Mouse (Mus musculus) layer of hippocampus, postnatal 10 days (tissue): ENCODE measurements around the gene Zfp148. TPM values are rescaled to one million over a fixed set of nuclear protein-coding genes. Genes with fewer than 3 reads are reported as not detected.
"Not testable (repeated sequence)": the region's sequence is repeated elsewhere in the genome, so short reads cannot be mapped to it uniquely, and the experiment has no call there.

Experiments
- DNase-seq, 2 experiments: peaks; one replicate each; pipeline ENCODE4 v3.0.0; 2021; ENCODE audit warnings: low spot score in 2 of 2
- total RNA-seq, 2 experiments: library from RNA; stranded (reverse); gene quantifications; 2 replicates each; pipeline ENCODE4 v1.2.3; 2021

Gene Zfp148
- total RNA-seq, 2 experiments from 2014 or later, result 87.4 to 92.3 TPM

DNA sequence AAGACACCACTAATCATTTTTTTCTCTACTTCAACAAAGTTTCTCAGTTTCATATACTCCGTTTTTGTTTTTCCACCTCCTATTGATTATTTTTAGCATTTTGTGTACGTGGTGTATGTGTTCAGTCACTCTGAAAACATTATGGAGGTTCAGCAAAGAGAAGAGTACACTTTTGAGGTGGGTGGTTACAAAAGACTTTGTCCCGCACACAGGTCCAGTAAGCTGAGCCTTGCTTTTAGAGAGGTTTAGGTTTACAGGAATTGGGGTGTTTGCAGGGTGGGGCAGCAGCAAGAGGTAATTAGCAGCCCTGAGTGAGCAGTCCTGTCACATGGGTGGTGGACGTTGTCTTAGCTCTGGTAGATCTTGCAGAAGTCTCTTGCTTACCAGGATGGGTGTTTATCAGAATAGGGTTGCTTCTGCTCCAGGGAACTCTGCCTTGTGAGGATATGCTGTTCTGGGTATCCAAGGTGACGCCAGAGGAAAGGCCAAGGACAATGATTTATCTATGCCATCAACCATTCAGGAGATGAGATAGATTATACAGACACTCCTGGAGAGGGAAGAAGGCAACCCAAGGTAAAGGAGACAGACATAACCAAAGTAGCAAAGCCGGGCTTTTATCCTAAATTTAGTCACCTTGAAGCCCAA lies 74.8 kb downstream of the Zfp148 start:
- no peak for DNase-seq

DNA sequence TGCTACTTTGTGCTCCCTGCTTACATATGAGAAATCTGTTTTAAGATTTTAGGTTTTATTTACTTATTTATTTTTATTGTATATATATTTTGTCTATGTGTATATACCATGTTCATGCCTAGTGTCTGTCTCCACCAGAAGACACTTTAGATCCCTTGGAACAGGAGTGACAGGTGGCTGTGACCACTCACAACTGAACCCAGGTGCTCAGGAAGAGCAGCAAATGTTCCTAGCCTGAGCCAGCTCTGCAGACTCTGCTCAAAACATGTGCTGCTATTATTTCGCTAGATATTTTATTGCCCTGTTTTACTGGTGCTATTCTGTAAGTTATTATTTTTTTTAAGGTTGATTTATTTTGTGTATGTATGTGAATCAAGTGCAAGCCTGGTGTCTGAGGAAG lies 78.5 kb downstream of the Zfp148 start:
- no peak for DNase-seq

DNA sequence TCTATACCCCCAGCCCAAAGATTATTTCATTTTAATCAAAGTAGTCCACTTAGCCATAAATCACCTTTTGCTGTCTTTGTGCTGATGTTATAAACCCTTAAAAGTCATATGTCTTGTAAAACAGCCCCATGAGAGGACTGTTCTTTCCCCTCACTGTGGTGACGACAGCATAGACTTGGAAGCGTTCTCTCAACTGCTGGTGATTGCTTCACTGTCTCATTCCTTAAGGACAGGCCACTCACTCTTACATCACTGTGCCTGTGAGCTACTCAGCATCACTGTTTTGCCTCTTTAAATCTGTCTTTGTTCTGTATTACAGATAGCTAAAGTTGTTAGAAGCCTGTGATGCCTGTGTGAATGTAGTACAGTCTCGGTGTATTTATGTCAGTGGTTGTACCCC lies 80.8 kb downstream of the Zfp148 start:
- no peak for DNase-seq

DNA sequence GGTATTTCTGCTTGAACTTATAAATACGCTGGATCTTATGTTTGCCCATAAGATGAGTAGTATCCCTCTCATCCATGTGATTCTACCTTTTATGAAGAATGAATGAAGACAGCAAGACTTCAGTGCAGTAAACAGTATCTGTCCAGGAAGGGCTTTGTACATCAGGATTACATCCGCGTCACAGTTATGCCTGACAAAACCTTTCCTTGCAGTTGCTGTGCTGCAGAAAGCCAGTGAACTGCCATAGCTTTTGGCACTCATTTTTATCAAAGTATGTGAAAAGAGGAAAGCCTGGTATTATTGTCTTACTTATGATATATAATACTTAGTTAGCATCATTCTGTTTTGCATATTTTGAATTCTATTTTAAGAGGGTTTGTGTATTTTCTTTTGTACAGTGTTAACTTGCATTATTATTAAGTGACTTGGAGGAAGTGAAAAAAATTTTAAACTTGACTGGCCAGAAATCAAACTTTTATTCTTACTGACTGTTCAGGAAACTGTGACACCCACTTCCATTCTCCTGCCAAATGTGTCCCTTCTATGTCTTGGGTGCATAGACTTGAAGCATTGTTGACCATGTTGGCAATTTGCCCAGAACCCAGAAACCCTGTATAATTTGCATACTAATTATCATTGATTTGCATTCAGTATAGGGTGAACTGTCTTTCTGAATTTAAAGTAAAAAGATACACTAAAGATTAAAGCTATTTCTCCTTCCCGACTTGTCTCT lies 84.0 kb downstream of the Zfp148 start:
- no peak for DNase-seq

DNA sequence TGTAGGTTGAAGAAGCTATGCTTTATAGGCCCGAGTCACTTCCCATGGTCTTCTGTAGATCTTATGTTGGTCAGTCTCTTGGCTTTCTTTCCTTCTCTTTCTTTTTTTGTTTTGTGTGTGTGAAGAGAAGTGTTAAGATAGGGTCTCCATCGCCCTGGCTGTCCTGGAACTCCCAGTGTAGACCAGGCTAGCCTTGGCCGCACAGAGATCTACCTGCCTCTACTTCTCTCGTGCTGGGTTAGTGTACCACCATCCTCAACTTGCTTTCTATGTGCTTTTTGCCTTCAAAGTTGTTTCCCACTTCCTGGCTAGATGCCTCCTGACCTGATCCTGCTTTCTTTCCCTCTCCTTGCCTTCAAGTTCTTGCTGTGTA lies 84.6 kb downstream of the Zfp148 start:
- no peak for DNase-seq

DNA sequence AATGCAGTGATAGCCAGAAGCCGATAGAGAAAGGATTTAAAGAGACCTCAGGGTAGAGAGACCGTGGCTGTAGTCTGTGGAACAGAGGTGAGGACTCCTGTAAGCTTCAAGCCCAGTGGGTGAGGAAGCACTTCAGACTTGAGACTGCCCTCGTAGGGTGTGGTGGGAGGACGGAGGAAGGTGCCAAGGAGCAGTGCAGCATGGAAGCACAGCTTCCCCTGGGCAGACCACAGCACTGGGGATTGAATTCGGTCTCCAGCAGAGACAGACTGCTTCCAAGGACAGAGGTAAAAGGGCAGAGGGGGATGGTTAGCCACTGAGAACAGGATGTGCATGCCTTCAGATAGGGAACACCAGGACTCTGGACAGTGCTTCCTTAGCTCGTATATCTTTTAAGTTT lies 86.8 kb downstream of the Zfp148 start:
- DNase-seq, result no peak

DNA sequence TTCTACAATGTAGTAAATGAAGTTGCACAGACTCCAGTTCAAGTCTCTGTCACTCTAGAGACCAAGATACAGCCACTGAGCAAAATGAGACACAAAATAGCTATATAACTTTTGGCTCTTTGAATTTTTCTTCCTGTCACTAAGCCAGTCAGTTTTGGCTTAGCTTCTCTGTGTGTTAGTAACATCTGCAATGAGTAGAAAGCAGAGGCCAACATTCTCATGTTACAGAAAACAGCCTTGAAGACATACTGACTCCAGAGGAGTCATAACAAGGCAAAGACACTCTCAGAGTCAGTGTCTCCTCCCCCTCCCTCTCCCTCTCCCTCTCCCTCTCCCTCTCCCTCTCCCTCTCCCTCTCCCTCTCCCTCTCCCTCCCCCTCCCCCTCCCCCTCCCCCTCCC lies 89.3 kb downstream of the Zfp148 start:
- DNase-seq, result no peak

DNA sequence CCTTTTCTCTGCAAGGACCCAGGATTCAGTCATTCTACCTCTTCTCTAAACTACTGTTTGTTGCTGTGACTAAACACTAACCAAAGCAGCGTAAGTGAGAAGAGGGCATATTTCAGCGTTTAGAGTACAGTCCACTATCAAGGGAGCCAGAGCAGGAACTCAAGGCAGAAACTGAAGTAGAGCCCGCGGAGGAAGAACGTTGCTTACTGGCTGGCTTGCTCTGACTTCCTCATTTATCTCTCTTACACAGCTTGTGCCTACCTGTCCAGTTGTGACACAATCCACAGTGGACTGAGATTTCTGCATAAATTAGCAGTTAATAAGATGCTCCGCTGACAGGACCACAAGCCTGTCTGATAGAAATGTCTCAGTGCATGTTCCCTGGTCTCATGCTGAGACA lies 93.7 kb downstream of the Zfp148 start:
- DNase-seq, result no peak

DNA sequence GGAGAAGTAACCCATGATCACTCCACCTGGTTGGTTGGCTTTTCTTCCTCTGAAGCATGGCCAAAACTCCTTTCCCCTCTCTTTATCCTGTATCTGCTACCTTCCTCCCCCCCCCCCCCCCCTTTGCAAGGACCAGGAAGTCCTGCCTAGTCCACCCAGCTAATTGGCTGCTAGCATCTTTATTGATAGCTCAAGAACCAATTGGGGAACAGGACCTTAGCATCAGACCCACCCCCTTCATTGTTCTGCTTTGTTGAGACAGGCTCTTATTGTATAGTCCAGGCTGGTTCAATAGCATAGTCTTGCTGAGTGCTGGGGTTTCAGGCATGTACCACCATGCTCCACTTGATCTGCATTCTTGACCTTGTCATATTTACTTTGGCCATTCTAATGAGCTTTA lies 99.3 kb downstream of the Zfp148 start:
- no peak for DNase-seq

DNA sequence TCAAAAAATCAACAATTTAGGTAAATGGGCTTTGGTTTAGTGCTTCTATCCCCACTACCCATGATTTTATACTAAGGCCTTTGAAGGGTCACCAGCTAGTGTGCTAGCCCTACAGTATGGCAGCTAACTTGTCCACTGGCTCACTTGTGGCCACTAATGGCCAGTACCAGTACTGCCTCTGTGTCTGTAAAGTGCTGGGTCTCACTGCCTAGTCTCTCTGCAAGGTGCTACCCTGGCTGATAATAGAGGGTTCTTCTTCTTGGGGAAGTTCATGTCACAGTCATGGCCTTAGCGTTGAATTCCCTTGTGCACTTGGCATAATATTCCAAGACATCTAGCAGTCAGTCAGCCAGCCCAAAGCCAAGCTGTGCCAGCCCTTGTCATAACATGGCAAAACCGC lies 100.5 kb downstream of the Zfp148 start:
- DNase-seq, result no peak

DNA sequence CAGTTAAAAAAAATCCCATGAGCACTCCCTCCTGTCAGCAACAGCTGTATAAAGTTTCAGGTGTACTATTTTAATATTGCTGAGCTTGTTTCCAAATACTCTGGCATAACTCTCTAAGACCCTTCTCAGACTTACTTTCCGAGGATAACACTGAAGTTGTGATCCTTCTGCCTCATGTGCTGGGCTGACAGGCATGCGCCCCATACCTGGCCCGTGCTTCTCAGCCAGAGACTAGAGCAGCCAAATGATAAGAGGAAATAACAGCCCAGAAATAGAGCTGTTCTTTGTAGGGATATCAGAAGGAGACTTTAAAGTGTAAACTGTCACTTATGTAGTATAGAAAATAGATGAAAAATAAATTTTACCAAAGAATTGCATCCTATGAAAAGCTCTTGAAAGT lies 101.7 kb downstream of the Zfp148 start:
- DNase-seq, result no peak

DNA sequence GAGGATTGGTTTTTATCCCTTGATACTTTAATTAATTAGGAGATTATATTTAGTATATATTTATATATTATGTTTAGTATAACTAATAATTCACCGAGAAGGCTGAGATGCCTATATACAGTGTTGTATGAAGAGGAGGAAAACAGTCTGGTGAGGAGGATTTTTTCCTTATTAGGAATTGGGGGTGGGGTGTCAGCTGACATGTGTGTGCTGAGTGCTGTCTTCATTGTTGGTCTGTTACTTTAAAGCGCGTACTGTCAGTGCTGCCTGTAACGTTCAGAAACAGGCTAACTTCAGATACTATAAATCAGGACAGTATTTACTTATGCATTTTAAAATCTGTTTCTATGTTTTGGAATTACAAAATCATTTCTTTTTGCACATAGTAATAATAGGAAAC lies 107.1 kb downstream of the Zfp148 start:
- DNase-seq, result no peak

DNA sequence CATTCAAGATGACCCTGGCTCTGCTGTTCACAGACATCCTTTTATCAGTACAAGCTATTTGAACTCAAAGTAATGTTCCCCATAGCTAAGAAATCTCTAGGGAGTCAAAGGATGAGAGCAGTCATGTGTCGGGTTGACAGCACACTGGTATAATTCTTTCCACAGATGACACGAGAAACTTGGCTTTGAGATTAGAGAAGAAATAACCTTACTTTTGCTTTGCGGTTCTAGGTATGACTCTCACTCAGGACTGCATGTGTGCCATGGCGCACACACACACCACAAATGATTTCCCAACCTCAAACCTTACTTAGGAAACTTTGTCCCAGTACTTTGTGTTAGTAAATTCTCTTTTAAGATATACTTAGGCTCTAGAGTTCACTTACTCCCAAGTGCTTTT lies 113.7 kb downstream of the Zfp148 start:
- DNase-seq, result no peak

DNA sequence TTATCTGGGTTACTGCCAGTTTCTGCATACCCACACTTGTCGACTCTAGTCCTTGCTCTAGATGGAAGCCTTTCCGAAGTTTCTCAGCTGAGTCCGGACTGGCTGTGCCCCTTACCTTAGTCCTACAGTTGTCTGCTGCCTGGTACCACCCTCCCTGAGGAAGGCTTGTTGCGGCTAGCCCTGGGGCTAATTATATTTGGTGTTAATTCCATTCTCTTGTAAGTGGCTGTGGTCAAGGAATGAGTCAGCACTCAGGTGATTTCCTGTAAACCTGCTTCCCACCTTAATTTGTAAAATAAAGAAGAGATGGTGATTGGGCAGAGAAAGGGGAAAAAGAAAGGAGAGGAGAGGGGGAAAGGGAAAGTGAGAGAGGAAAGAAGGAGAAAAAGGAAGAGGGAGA lies 127.4 kb downstream of the Zfp148 start:
- DNase-seq, result no peak

DNA sequence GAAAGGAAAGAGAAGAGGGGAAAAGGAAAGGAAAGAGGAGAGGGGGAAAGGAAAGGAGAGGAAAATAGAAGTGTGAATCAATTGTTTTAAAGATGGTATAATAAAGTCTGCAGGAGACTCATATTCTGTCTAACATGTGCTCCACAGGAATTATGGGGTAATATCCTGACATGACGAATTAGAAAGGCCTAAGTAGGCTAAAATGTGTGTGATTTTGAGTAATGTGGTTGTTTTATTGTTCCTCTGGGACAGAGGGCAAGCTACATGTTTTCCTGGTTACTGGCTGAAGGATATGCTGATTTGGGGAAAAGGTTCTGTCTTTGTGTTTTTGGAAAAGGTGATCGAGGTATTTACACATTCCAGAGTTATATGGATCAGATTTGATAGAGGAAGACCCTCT lies 128.6 kb downstream of the Zfp148 start:
- not testable (repeated sequence) for DNase-seq

DNA sequence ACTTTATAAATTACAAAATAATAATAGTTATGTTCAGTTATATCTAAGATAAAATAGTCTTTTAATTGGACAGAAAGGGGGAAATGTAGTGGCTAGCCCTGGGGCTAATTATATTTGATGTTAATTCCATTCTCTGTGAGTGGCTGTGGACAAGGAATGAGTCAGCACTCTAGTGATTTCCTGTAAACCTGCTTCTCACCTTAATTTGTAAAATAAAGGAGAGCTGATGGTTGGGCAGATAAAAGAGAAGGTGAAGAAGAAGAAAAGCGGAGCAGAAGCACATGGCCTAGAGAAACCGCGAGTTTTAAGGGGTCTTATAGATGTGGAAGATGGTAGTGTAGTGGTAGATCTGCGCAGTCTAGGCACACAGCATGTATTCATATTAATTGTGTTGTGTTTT lies 130.2 kb downstream of the Zfp148 start:
- DNase-seq, result not testable (repeated sequence)

DNA sequence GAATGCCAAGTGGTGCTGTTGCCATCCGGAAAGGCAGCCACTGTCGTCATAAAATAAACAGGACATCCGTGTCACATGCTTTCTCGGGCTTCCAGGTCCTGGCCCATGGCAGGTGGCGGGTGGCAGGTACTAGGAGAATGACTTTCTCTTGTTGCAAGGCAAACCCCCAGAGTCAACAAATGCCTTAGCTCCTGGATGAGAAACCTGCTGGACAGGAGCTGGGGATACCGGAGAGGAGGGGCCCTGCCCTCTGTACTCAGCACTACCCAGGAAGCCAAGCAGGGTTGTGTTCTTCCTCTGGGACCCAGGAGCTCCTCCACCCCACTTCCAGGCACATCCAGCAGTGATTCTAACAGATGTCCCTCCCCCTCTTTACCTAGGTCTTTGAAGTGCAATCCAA lies 131.9 kb downstream of the Zfp148 start:
- DNase-seq, result no peak

DNA sequence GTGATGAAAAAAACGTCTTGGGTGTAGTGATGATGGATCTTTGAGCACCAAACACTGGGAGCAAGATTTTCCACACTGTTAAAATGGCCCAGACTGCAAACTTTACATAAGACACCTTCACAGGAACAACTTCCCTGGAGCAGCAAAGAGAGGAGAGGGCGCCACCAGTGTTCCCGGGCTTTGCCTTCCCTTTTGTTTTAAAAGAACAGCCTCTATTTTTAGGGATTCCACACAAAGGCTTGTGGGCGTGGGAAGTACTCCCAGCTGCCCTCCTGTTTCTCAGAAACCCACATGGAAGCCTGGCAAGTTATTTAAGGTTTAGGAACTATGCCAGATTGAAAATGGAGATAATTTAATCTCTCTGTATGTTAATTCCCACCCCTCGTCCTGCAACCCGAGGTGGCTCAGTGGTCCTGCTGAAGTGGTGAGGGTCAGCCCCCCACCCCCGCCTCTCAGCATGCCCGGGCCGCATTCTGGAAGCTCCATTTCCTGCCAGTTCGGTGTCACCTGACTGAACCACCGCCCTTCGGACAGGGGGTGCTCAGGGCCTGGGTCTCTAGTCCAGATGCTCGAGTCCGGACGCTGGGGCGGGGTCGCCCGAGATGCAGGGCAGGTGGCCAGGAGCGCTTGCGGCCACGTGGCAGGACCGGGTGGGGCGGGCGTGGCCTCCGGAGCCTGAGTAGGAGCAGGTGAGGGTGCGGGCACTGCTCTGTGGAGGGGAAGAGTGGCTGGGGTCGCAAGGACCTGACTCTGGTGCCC lies 136.3 kb downstream of the Zfp148 start, which contains the start of gene Slc12a8:
Gene Slc12a8 (plus strand): TSS at position 522 of the 759 bp plus-strand sequence.
- peak; percentile 26 to 47 for DNase-seq

DNA sequence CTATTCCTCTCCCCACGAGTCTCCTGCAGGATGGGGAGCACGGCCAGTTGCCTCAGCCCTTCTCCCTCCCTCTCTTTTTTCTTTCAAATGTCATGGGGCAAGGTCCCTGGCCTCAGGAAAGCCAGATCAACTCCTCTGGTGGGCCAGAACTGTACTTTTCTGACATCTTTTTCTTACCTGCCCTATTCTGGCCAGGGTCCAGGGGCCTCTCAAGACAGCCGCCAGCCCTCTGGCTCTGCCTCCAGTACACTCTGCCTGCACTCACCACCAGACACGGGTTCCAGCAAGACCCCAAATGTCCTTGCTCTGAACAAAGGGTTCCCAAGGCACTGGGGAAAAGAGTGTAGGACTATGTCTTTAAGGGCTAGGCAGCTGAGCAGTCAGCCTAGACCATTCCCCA lies 137.0 kb downstream of the Zfp148 start:
- no peak for DNase-seq

DNA sequence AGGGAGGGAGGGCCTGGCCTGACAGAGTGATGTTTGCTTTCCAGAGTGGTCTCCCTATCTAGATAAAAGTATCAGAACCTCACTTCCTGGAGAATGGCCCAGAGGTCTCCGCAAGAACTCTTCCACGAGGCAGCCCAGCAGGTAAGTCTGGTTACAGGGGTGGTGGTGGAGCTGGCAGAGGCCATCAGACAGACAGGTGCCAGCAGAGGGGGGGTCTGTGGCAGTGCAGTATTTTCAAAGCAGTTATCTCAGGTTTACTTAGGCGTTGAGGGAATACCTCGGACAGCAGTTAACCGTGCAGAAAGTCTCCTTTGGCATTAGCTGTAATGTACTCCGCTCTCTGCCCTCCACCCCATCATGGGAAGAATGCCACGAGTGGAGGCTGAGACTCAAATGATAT lies 137.6 kb downstream of the Zfp148 start:
- DNase-seq, result no peak

DNA sequence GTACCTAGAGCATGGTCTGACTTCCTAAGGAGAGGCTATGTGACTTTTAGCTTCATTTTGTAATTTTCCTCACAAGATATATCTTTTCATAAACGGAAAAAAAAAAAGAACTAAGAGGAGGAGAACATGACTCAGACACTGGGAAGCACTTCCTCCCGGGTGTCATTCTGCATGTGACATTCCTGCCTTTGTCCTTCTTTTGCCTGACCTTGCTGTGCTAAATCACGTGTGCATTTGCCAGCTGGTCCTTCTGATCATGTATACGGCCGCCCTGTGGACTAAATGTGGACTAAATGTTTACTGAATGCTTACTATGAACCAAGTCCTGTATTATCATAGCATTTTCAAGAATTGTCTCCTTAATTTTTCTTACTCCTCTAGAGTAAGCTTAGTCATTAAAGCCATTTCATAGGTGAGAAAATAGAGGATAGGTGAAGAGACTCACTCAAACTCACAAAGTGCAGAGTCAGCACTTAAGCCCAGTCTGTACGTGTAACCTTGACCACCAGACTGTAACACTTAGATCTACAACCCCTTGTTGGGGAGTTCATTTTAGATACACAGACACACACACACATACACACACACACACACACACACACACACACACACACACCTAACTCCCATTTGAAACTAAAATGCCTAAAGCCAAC lies 139.4 kb downstream of the Zfp148 start:
- no peak for DNase-seq

DNA sequence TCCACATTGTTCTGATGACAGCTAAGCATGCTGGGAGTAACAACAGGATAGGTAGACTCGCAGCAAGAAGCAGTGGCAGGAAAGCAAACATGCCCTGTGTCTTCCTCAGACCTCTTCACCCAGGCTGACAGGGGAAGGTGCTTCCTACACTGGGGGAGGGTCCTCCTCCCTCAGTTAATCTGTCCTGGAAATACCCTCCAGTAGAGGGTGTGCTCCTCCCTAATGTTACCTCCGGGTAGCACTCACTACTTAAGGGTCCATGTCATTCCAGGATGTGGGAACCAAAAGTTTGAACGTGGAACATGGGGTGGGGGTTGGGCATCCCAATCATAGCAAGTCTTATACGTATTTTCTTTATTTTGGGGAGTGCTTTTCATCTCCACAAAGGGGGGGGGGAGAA lies 141.9 kb downstream of the Zfp148 start:
- DNase-seq, result no peak
